Mouse (Mus musculus): ENCODE measurements around the gene Esp16. TPM values are rescaled to one million over a fixed set of nuclear protein-coding genes. Genes with fewer than 3 reads are reported as not detected.
"Not testable (repeated sequence)": the region's sequence is repeated elsewhere in the genome, so short reads cannot be mapped to it uniquely, and the experiment has no call there.

Esp16 gene
- total RNA-seq (2021): not detected
- long read RNA-seq, experiment 1: 0 reads
- long read RNA-seq, experiment 2: 0 reads

- H3K4me3 ChIP-seq; DNase-seq (ENCODE audit: low spot score in 2 of 2); H3K27ac ChIP-seq: not testable (repeated sequence)
These were observed at the start of gene Esp16 for GRCm38 (mm10) chr17:39535842-39536241. Gene Esp16, plus strand, starts transcription at chr17:39536142.

DNA sequence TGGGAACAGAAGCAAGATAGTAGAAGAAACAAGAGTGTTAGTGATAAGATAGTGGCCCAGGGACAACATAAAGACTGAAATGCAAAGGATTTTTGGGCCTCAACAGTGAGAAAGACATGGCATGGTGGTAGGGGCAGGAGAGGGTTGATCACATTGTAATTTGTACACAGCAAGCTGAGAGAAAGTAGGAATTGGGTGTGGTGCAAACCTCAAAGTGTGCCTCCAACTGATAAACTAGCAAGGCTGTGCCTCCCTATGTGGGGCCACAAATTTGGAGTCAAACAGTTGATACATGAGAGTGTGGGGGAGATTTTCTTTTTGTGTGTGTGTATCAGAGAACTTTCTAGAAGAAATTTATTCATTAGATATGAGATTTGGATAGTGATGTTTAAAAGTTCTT lies 37.9 kb upstream of the Esp16 start:
- not testable (repeated sequence) for DNase-seq (ENCODE audit: low spot score in 2 of 2); H3K27ac ChIP-seq; H3K4me3 ChIP-seq

Other genes with a start within 250 kb of the Esp16 start
- not detected for gene Esp18, start 129.8 kb upstream of the Esp16 start, total RNA-seq (2021)
- not detected for gene Esp15, start 104.8 kb downstream of the Esp16 start, total RNA-seq (2021)

All from layer of hippocampus, adult 2 months (tissue).